Mouse (Mus musculus) cortical plate, adult 2 months (tissue): ENCODE data around the gene St13. TPM values are rescaled to one million over a fixed set of nuclear protein-coding genes. Genes with fewer than 3 reads are reported as not detected.
"Not testable (repeated sequence)": the region's sequence is repeated elsewhere in the genome, so short reads cannot be mapped to it uniquely, and the experiment has no call there.

Source experiments
- H3K27ac ChIP-seq: fragments of 200-500 bp; 2 replicates; pipeline ENCODE4 v1.5.1; 2012; ENCODE audit warnings: low read length, control low read depth, inconsistent platforms; ENCODE audit not compliant: insufficient read depth
- H3K4me1 ChIP-seq: fragments of 200-500 bp; 2 replicates; pipeline ENCODE4 v1.6.1; 2011; ENCODE audit warnings: low read length; ENCODE audit not compliant: control insufficient read depth, insufficient read depth
- H3K4me3 ChIP-seq: fragments of 200-500 bp; 2 replicates; pipeline ENCODE4 v1.5.1; 2011; ENCODE audit warnings: mild to moderate bottlenecking, low read length, control low read depth; ENCODE audit not compliant: insufficient read depth
- CTCF ChIP-seq: fragments of 200-500 bp; IDR thresholded peaks from 2 replicates; pipeline ENCODE4 v1.5.1; 2011; ENCODE audit warnings: mild to moderate bottlenecking, control low read depth, low read length; ENCODE audit not compliant: insufficient read depth; ENCODE audit errors: extremely low read depth
- POLR2A ChIP-seq: fragments of 200-500 bp; IDR thresholded peaks from 2 replicates; pipeline ENCODE4 v1.6.1; 2011; ENCODE audit warnings: mild to moderate bottlenecking, low read length, control low read depth; ENCODE audit not compliant: insufficient read depth; ENCODE audit errors: extremely low read depth
- polyA plus RNA-seq: library from polyadenylated mRNA; depleted of rRNA; stranded (reverse); fragments of >200 nt; gene quantifications from 2 replicates; pipeline ENCODE4 v1.2.3, GENCODE M21; 2012; rRNA removed

The St13 gene
- polyA plus RNA-seq: 72.9 and 78.3 TPM in 2 replicates

DNA sequence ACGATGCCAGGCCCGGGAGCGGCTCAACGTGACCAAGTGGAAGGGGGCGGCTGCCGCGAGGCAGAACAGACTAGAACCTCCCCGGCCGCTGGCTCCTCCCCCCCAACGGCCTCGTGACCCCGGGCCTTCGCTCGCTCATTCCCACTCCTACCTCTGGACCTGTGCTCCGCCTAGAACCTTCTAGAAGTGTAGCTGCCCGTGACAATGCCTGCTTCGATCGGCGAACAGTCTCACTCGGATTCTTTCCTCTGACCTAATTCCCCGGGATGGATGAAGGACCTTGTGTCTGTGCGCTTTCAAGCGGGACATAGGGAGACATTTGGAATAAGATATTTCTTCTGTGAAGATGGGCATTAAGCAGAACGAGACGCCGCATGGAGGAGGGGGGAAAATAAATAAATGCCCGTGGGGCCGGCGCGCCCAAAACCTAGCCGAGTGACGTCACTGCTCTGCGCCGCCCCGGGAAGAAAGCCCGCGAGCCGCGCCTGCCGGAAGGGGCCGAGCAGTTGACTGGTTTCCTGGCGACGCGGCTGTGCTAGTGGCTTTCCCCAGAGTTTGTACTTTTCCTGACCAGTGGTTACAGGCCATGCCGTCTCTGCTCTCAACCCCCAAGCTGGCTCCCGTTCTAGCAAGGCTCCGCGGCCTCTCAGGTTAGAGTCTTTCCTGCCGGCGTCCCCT is at the start of gene St13, which contains the start of gene Xpnpep3:
Gene St13, minus strand, starts transcription at position 440 of the 678 bp plus-strand sequence.
Gene Xpnpep3, plus strand, starts transcription at position 501 of the 678 bp plus-strand sequence.
- TF ChIP-seq CTCF (no peak), POLR2A (peak; percentile 55; the same call in 1 of the 2 replicates)
- Histone ChIP-seq H3K4me1 (peaks cover 3% of the 10 kb centered on the region; the same call in 1 of the 2 replicates), H3K27ac (peak within 1 kb of the TSS; percentile 98), H3K4me3 (peak within 1 kb of the TSS; percentile 80)

DNA sequence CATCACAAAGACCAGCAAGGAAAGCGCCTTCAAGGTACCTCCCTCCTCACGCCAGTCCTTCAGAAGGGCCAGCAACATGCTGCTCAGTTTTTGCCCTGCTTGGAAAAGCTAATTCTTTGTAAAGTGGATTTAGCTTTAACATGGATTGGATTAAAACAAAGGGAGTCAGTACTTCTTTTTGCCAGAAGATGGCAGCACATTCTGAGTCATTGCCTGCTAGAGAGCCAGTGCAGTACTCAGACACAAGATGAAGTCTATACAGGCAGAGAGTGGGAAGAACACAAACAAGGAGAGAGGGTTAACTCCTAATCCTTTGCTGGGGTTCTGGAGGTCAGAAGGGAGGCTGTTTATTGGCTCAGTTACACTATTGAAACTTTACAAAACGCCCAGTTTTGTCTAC is 48.6 kb upstream of the St13 start:
- Histone ChIP-seq H3K4me3 (no peak overlapping the region), H3K4me1 (no peaks in the 10 kb centered on the region), H3K27ac (no peak overlapping the region)
- TF ChIP-seq CTCF (peak; percentile 66), POLR2A (no peak)

DNA sequence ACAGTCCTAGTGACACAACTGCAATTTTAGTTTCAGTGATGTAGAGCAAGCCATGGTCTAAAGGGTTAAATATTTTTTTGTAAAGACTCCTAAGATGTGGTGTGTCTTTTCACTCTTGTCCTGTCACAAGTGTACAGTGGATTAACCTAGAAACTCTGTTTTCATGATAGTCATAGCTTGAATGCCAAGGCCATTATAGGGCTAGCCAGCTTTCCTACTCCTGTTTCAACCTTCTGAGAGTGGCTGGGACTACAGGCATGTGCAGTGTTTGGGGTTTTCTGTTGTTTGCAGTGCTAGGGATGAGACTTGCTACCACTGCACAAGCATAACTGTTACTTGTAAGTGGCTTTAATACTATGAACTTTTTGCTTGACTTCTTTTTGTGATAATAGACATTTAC is 39.4 kb upstream of the St13 start:
- no peaks in the 10 kb centered on the region for H3K4me1 ChIP-seq
- TF ChIP-seq POLR2A (no peak), CTCF (no peak)
- H3K27ac ChIP-seq: no peak overlapping the region
- H3K4me3 ChIP-seq: no peak overlapping the region

DNA sequence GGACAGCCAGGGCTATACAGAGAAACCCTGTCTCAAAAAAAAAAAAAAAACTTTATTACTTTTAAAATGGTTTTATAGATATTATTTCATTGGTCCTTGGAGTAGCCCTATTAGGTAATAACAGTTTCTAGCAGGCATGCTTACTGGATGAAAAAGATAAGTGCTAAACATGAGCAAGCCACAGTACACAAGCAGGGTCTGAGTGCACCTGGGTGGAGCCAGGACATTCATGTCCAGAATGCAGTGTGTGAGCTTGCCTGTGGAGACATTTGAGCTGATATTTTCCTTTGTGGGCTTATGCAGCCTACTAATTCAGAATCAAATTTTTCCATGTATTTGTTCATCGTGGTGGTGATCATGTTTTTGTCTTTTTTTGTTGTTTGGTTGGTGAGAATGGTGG is 38.5 kb upstream of the St13 start:
- H3K27ac ChIP-seq: no peak overlapping the region
- H3K4me1 ChIP-seq: no peaks in the 10 kb centered on the region
- no peak for TF ChIP-seq POLR2A
- TF ChIP-seq CTCF: no peak
- H3K4me3 ChIP-seq: no peak overlapping the region

DNA sequence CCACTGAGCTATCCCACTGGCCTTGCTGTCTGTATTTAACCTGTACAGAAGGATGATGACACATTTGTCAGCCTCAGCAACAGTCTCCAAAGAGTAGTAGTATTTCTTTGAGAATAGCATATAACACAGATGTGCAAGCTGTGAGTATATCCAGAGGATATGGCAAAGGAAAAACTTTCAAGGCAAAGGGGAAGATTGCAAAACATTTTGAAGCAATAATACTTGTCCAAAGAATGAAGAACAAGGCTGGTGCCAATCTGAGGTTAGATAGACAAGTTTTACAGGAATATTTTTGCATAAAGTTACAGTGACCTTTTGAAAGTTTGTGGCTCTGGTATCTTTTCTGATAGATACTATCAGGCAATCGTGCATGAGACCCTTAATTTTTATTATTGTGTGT is 31.3 kb upstream of the St13 start:
- no peak for TF ChIP-seq POLR2A
- TF ChIP-seq CTCF: no peak
- Histone ChIP-seq H3K4me1 (no peaks in the 10 kb centered on the region), H3K4me3 (no peak overlapping the region), H3K27ac (no peak overlapping the region)

DNA sequence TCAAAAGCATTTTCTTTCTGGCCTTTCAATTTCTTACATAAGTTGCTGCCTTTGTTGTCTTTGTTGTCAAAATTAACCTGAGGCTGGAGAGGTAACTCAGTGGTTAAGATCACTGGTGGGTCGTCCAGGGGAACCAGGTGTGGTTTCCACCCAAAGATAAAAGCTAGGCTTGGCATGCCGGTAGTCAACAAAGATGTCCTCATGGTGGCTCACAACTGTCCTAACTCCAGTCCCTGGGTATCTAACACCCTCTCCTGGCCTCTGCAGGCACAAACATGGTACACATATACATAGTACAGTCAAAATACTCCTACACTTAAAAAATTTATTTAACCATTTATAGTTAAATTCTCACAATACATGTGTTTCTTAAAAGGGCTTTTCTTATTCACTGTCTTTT is 28.1 kb upstream of the St13 start:
- Histone ChIP-seq H3K4me1 (no peaks in the 10 kb centered on the region), H3K4me3 (no peak overlapping the region), H3K27ac (no peak overlapping the region)
- TF ChIP-seq POLR2A: no peak

DNA sequence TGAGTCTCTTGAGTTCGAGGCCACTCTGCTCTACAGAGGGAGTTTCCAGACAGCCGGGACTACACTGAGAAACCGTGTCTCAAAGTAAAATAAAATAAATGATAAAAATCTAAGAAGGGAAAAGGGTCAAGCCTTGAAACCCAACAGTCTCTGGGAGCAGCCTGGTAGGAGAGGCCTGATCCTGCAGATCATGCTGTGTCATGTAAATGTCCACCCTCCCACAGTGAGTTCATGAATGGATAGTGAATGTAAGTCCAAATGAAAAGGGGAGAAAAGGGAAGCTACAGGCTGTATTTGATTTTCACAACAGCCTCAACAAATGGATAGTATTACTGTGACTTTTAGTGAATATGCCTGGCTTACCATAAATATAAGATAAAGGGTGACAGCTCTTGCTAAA is 25.4 kb upstream of the St13 start:
- H3K4me3 ChIP-seq: no peak overlapping the region
- no peaks in the 10 kb centered on the region for H3K4me1 ChIP-seq
- no peak for TF ChIP-seq POLR2A
- TF ChIP-seq CTCF: no peak
- H3K27ac ChIP-seq: no peak overlapping the region

DNA sequence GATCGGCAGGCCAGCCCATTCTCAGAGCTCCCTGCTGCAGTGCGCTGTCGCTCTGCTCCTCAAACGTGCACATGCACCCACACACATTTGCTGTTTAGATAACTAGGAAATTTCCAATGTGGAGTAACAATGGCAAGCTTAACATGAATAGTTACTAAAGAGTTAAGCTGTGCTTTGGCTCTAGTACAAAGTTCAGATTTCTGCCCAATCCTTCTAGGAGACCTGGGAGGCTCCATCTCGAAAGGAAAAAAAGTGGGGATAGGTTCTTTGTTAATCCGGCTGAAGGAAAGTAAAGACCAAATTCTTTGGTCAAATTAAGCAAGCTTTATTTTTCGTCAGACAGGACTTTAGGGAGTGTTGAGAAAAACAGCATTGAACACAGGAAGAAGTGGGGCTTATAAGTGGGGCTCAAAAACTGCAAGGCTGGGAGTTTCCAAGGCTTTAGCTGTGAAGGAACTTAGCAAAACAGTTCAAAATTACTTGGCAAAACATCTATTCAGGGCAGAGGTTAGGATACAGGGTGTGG is 22.3 kb upstream of the St13 start:
- no peaks in the 10 kb centered on the region for H3K4me1 ChIP-seq
- no peak for TF ChIP-seq CTCF
- no peak for TF ChIP-seq POLR2A
- no peak overlapping the region for H3K4me3 ChIP-seq
- H3K27ac ChIP-seq: no peak overlapping the region

DNA sequence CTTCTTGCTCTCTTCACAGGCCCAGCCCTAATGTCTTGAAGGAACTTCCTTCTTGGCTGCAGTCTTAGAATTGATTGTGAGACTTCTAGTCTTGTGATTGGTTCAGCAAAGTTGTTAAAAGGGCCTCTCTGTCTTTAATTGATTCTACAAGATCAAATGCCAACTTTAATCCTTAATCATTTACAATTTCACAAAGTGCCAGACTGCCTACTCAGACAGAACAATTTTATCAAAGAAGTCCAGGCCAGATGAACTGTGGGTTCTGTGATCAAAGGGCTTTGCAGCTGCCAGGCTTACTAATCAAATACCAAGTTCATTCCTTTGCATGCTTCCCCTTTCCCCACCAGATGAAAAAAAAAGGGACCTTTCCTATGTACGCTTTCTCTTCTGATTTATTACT is 21.6 kb upstream of the St13 start:
- TF ChIP-seq CTCF (no peak), POLR2A (no peak)
- Histone ChIP-seq H3K4me1 (no peaks in the 10 kb centered on the region), H3K27ac (no peak overlapping the region), H3K4me3 (no peak overlapping the region)

DNA sequence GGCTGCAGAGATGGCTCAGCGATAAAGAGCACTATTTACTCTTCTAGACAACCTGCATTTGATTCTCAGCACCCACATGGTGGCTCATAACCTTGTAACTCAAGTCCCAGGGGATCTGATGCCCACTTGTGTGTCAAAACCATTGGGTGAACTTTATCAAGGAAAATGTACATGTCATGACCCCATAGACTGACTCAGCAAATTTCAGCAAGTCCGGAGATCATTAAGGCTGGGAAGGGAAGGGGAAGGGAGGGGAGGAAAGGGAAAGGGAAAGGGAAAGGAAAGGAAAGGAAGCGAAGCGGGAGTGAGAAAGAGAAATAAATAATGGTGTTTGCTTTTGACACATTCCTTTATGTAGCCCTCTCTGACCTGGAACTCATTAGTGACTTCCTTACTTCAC is 18.2 kb upstream of the St13 start:
- TF ChIP-seq POLR2A: no peak
- no peak for TF ChIP-seq CTCF
- H3K4me3 ChIP-seq: no peak overlapping the region
- no peaks in the 10 kb centered on the region for H3K4me1 ChIP-seq
- no peak overlapping the region for H3K27ac ChIP-seq

DNA sequence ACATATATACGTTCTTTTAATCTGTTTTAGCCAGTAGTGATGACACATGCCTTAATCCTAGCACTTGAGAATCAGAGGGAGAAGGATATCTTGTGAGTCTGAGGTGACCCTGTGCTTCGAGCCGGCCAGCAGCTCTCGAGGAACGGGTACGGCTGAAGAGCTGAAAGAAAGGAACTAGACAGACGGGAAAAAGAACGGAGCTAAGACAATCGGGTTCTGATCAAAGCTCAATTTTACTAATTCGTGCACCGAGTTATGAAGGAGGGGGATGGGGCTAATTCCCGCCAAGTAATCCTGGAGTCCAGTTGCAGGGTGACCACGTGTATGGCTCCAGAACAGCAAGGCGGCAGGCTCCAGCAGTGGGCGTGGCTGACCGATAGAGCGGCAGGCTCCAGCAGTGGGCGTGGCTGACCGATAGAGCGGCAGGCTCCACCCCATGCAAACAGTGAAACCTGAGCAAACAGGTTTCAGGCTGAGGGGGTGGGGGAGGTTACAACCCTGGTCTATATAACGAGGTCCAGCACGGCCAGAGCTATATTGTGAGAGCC is 17.0 kb upstream of the St13 start:
- not testable (repeated sequence) for H3K27ac ChIP-seq, H3K4me3 ChIP-seq, H3K4me1 ChIP-seq
